Mouse (Mus musculus) liver, embryonic 12.5 days (tissue): ENCODE data around the gene Gm49395. TPM values are rescaled to one million over a fixed set of nuclear protein-coding genes. Genes with fewer than 3 reads are reported as not detected.

Experiments
- ATAC-seq: fragments of 200-750 bp; cut with Nextera tagmentation; 2 replicates; pipeline ENCODE4 v1.8.0; 2017; ENCODE audit warnings: moderate number of reproducible peaks, mild to moderate bottlenecking, moderate library complexity
- H3K27ac ChIP-seq: fragments of 300-500 bp; sonication (generic); 2 replicates; pipeline ENCODE4 v1.5.1; 2016; ENCODE audit warnings: mild to moderate bottlenecking
- H3K27me3 ChIP-seq: fragments of 300-500 bp; sonication (generic); replicated peaks from 2 replicates; pipeline ENCODE4 v1.6.1; 2016; ENCODE audit warnings: mild to moderate bottlenecking, moderate library complexity
- H3K36me3 ChIP-seq: fragments of 300-500 bp; sonication (generic); 2 replicates; pipeline ENCODE4 v1.6.1; 2016; ENCODE audit warnings: mild to moderate bottlenecking, moderate library complexity
- H3K4me1 ChIP-seq: fragments of 300-500 bp; sonication (generic); 2 replicates; pipeline ENCODE4 v1.6.1; 2016
- H3K4me2 ChIP-seq: fragments of 300-500 bp; sonication (generic); 2 replicates; pipeline ENCODE4 v1.6.1; 2016; ENCODE audit warnings: mild to moderate bottlenecking, moderate library complexity
- H3K4me3 ChIP-seq: fragments of 300-500 bp; sonication (generic); 2 replicates; pipeline ENCODE4 v1.5.1; 2016; ENCODE audit warnings: mild to moderate bottlenecking, moderate library complexity
- H3K9ac ChIP-seq: fragments of 300-500 bp; sonication (generic); 2 replicates; pipeline ENCODE4 v1.6.1; 2016; ENCODE audit warnings: mild to moderate bottlenecking, moderate library complexity
- H3K9me3 ChIP-seq: fragments of 300-500 bp; sonication (generic); replicated peaks from 2 replicates; pipeline ENCODE4 v1.6.1; 2016; ENCODE audit warnings: mild to moderate bottlenecking, moderate library complexity
- WGBS: fragments of 180-500 bp; shearing (Covaris S2); methylation state at CpG from one replicate; pipeline ENCODE4 v1.1.7; 2016; ENCODE audit not compliant: insufficient replicate concordance; 5-methylcytosine and 5-hydroxymethylcytosine counted together
- polyA plus RNA-seq: library from polyadenylated mRNA; unstranded; fragments of >200 nt; fragmentation: Nextera tagmentation; extraction: Ambion mirVana; gene quantifications from 2 replicates; pipeline ENCODE4 v1.2.1, GENCODE M21; 2016

Gm49395 gene
- polyA plus RNA-seq, 1 experiment from 2014 or later: 2.6 TPM

DNA sequence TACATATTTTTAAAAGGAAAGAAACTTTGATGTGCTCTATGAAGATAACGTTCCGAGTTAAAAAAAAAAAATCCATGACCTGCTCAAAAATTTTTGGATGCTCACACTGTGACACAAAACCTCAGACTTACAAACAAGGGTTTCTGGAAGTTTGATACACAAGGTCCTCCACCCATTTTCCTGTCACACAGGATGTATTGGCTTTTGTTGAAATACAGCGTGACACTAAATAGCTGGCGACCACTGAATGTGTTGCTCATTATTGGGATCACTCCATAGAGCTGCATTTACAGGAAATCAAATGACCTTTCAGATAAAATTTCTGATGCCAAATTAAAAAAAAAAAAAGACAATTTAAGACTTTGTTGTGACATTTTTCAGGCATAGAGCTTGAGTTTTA, 23.4 kb upstream of the Gm49395 start:
- no peaks in the 10 kb centered on the region for H3K27me3 ChIP-seq
- H3K4me2 ChIP-seq: no peak overlapping the region
- H3K27ac ChIP-seq: no peak overlapping the region
- H3K9ac ChIP-seq: no peak overlapping the region
- H3K4me3 ChIP-seq: no peak overlapping the region
- H3K9me3 ChIP-seq: no peaks in the 10 kb centered on the region
- no peaks in the 10 kb centered on the region for H3K4me1 ChIP-seq
- WGBS: 75% methylated on average over 4 of the region's 4 CpGs
- no peaks in the 10 kb centered on the region for H3K36me3 ChIP-seq
- no peak for ATAC-seq

DNA sequence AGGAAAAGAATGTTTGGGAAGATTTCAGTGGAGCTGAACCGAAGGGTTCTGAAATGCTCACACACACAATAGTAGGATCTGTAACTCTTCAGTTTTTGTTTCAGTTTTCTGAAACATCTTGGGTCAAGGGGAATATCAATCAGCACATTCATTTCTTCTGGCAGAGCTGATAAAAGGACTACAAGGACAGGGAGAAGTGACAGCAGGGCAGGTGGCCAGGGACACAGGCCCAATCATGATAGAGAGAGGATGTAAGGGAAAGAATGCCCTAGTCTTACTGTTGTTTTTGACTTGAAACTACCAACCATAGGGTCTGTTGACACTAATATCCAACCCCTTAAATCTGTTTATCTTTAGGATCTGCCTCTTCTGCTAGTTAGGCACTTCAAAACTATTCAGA, 22.8 kb upstream of the Gm49395 start:
- WGBS: 36% methylated on average over 1 of the region's 1 CpGs
- Histone ChIP-seq H3K4me1 (no peaks in the 10 kb centered on the region), H3K9me3 (no peaks in the 10 kb centered on the region), H3K27me3 (no peaks in the 10 kb centered on the region), H3K4me3 (no peak overlapping the region), H3K36me3 (no peaks in the 10 kb centered on the region), H3K27ac (no peak overlapping the region), H3K4me2 (no peak overlapping the region), H3K9ac (no peak overlapping the region)
- ATAC-seq: no peak

DNA sequence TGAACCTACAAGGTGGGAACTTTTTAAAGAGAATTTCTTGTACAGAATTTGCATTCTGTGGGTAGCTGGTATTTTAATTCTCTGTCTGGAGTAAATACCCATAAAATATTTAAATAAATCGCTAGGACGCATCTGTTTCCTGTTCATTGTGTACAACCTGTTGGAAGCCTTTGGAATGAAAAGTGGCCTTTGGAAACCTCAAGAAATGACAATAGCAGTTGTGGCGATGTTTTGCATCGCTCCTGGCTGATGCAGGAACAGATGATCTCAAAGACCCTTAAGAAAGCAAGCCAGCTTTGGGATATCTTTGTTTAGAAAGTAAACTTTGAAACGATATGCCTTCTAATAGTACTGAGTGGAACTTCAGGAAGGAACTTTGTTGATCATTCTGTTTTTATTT, 17.0 kb upstream of the Gm49395 start:
- Histone ChIP-seq H3K4me2 (no peak overlapping the region), H3K36me3 (no peaks in the 10 kb centered on the region), H3K27ac (no peak overlapping the region), H3K27me3 (no peaks in the 10 kb centered on the region), H3K4me1 (no peaks in the 10 kb centered on the region), H3K9ac (no peak overlapping the region), H3K4me3 (no peak overlapping the region), H3K9me3 (no peaks in the 10 kb centered on the region)
- WGBS: 58% methylated on average over 5 of the region's 5 CpGs
- ATAC-seq: no peak

DNA sequence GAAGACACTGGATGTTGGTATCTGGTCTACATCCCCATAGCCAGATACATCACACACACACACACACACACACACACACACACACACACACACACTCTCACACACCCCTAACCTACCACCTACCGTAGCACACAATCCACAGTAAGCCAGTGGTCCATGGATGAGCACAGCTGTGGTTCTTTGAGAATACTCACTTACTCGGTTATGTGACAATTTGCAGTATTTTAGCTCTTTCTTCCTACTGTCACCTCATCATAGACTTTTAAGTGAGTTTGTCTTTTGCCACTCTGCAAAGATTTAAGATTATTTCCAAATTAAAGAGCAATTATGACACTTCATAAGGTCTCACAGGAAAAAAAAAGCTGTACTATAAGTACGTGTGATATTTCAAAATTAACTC, 16.5 kb upstream of the Gm49395 start:
- Histone ChIP-seq H3K4me3 (no peak overlapping the region), H3K4me2 (no peak overlapping the region), H3K27ac (no peak overlapping the region), H3K9ac (no peak overlapping the region), H3K27me3 (no peaks in the 10 kb centered on the region), H3K36me3 (no peaks in the 10 kb centered on the region), H3K9me3 (no peaks in the 10 kb centered on the region), H3K4me1 (no peaks in the 10 kb centered on the region)
- WGBS: 63% methylated on average over 3 of the region's 3 CpGs
- no peak for ATAC-seq

DNA sequence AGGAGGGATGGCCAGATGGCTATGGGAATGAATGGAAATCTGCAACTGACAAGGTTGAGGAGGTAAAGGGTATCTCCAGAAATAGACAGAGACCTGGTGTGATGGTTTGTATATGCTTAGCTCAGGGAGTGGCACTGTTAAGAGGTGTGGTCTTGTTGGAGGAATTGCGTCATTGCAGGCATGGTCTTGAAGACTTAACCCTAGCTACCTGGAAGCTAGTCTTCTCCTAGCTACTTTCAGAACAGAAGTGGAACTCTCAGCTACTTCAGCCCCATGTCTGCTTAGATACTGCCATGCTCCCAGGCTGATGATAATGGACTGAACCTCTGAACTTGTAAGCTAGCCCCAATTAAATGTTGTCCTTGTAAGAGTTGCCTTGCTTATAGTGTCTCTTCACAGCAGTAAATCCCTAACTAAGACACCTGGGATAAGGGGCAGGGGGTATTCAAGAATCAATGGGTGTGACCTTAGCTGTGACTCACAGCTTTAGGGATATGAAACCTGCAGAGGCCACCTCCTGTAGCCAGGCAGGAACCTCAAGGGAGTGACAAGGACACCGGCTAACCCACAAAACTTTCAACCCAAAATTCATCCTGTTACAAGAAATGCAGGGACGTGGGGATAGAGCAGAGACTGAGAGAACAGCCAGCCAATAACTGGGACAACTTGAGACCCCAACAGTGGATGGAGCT, 15.4 kb upstream of the Gm49395 start:
- no peak overlapping the region for H3K27ac ChIP-seq
- H3K4me1 ChIP-seq: no peaks in the 10 kb centered on the region
- no peak for ATAC-seq
- WGBS: 56% methylated on average over 3 of the region's 3 CpGs
- no peaks in the 10 kb centered on the region for H3K36me3 ChIP-seq
- H3K9ac ChIP-seq: no peak overlapping the region
- H3K27me3 ChIP-seq: no peaks in the 10 kb centered on the region
- H3K4me3 ChIP-seq: no peak overlapping the region
- H3K9me3 ChIP-seq: no peaks in the 10 kb centered on the region
- no peak overlapping the region for H3K4me2 ChIP-seq

DNA sequence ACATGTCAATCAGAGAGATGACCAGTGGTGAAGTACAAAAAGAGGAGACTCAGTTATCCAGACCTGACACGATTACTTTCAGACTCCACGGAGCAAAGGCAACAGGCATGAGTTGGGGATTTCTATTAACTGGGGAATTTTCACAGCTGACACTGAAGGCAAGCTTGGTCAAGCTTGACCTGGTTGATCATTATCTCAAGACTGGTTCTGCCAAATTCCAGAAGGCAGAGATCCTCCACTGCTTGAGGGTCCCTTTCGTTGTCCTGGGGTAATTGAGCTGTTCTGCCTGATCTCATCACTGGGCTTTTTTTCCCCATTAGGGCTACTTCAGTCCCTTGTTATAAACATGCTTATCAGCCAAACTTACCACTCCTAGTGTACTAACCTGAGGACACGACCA, 7.9 kb upstream of the Gm49395 start:
- 61% methylated on average over 4 of the region's 4 CpGs for WGBS
- no peak overlapping the region for H3K4me3 ChIP-seq
- H3K4me2 ChIP-seq: no peak overlapping the region
- no peak overlapping the region for H3K27ac ChIP-seq
- no peak overlapping the region for H3K9ac ChIP-seq
- no peaks in the 10 kb centered on the region for H3K27me3 ChIP-seq
- no peaks in the 10 kb centered on the region for H3K4me1 ChIP-seq
- no peaks in the 10 kb centered on the region for H3K9me3 ChIP-seq
- no peak for ATAC-seq
- no peaks in the 10 kb centered on the region for H3K36me3 ChIP-seq

DNA sequence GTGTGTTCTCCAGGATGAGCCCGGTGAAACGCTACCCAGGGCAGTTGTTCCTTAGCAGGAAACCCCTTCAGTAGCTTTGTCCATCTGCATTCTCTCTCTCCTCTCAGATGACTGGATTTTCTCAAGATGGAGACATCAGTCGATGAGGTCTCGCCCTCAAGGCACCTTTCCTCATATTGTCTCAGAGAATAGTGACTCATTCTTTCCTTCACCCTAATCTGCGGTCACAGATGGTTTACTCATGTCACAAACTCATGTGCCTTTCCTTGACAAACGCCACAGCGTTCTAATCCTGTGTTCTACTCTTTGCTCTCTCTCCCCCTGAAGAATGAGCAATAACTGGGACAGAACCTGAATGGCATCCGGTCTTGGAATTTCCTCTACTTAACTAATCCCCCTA, 5.7 kb upstream of the Gm49395 start:
- no peak overlapping the region for H3K4me2 ChIP-seq
- WGBS: 56% methylated on average over 8 of the region's 8 CpGs
- no peaks in the 10 kb centered on the region for H3K4me1 ChIP-seq

DNA sequence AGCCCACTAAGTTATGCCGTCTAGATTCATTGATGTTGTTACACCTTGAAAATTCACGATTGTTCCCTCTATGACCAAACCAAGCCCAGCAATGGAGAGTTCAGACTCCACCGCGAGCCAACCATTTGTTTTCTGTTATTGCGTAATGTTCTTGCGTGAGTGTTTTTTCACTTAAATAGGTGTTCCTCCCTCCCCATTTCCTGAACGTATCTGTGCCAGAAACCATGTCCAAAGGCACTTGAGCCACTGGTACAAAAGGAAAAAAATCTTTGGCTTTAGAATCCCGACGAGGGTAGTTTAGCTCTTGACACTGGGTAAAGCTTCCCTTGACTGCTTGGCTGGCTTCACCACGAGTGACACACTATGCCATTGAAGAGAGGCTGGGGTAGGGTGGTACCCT, 4.5 kb upstream of the Gm49395 start:
- H3K4me1 ChIP-seq: no peaks in the 10 kb centered on the region
- no peak overlapping the region for H3K4me2 ChIP-seq
- no peaks in the 10 kb centered on the region for H3K9me3 ChIP-seq
- no peak overlapping the region for H3K9ac ChIP-seq
- no peaks in the 10 kb centered on the region for H3K36me3 ChIP-seq
- H3K27me3 ChIP-seq: peaks cover 17% of the 10 kb centered on the region
- WGBS: 68% methylated on average over 10 of the region's 10 CpGs
- no peak overlapping the region for H3K4me3 ChIP-seq
- no peak for ATAC-seq
- no peak overlapping the region for H3K27ac ChIP-seq

More for the DNA sequence above, 5.7 kb upstream of the Gm49395 start:
- no peak overlapping the region for H3K27ac ChIP-seq
- H3K9ac ChIP-seq: no peak overlapping the region
- no peak overlapping the region for H3K4me3 ChIP-seq
- no peaks in the 10 kb centered on the region for H3K36me3 ChIP-seq
- no peak for ATAC-seq
- H3K9me3 ChIP-seq: no peaks in the 10 kb centered on the region
- H3K27me3 ChIP-seq: peaks cover 6% of the 10 kb centered on the region; the same call in 1 of the 2 replicates

DNA sequence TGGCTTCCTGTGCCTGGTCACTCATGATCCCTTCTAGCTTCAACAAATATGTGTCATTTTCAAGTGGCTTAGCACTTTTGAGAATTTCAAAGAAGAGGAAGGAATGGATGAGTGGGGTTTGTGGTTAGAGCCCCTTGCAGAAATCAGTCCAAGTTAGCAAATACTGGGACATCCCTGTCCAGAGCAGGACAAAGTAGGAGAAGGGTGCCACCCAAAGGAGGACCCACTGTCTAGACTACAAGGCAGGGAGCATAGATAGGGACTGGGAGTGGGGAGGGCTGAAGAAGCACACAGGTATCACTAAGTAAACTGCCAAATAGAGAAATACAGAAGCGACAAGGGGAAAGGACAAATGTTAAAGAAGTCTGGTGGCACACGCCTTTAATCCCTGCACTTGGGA, 1.0 kb upstream of the Gm49395 start:
- H3K27me3 ChIP-seq: peaks cover 37% of the 10 kb centered on the region
- H3K4me1 ChIP-seq: no peaks in the 10 kb centered on the region
- H3K4me3 ChIP-seq: no peak overlapping the region
- H3K4me2 ChIP-seq: no peak overlapping the region
- no peak for ATAC-seq
- H3K9ac ChIP-seq: no peak overlapping the region
- 57% methylated on average over 2 of the region's 2 CpGs for WGBS
- H3K36me3 ChIP-seq: no peaks in the 10 kb centered on the region
- no peaks in the 10 kb centered on the region for H3K9me3 ChIP-seq
- H3K27ac ChIP-seq: no peak overlapping the region

DNA sequence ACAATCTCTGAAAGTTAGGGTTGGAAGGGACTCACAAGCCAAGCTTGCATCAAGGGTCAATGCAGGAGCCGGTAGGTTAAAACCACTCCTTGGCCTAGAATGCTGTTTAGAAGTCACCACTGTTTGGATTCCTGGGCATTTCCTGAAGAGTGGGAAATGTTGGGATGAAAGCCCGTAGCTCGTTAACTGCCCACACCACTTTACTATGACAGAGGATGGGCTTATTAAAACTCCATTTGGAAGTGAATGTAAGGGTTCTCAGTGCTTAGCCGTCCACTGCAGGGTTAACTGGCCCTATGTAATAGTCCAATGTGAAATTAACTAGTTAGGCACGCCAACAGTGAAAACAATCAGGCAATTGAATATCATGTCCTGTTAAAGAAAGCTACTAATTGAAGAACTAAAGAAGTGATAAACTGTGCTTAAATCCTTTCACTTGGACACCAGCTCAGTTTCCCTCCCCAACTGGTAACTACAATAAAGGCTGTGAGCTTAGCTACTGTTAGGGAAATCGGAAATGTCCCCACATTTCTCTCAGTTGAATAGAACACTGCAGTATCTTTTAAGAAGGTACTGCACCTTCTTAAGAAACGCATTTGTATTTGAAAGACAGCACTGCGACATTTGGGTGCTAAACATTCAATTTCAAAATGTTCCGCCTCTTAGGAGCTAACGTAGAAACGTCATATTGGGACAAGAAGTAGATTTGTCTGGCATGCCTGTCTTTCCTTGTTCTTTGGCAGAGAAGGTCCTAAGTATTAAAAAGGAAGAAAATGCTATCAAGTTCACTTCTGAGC, 1.1 kb downstream of the Gm49395 start:
- Histone ChIP-seq H3K4me1 (no peaks in the 10 kb centered on the region), H3K9ac (no peak overlapping the region), H3K4me2 (peak overlapping the region; percentile 61), H3K27me3 (peaks cover 37% of the 10 kb centered on the region), H3K36me3 (no peaks in the 10 kb centered on the region), H3K9me3 (no peaks in the 10 kb centered on the region), H3K4me3 (peak overlapping the region; percentile 51), H3K27ac (no peak overlapping the region)
- 54% methylated on average over 11 of the region's 11 CpGs for WGBS
- no peak for ATAC-seq

DNA sequence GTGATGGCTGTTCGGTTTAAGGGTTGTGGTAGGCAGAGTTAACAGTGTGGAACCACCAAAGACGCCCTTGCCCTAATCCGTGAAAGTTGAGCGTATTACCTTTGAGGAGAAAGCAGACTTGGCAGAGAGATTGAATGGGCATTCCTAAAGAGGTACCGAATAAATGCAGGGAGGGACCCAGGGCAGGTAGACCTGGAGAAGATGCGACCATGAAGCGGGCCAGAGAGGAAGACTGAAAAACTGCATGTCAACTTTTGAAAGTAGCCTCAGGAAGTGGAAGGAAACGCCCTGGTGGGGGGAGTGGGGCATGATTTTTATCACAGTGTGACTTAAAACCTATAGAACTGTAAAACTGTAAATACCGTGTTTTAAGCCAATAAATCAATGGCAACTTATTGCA, 2.3 kb downstream of the Gm49395 start:
- Histone ChIP-seq H3K36me3 (no peaks in the 10 kb centered on the region), H3K27me3 (peaks cover 37% of the 10 kb centered on the region), H3K4me3 (no peak overlapping the region), H3K27ac (no peak overlapping the region), H3K4me2 (no peak overlapping the region), H3K4me1 (no peaks in the 10 kb centered on the region), H3K9me3 (no peaks in the 10 kb centered on the region), H3K9ac (no peak overlapping the region)
- WGBS: 58% methylated on average over 9 of the region's 9 CpGs
- ATAC-seq: no peak

DNA sequence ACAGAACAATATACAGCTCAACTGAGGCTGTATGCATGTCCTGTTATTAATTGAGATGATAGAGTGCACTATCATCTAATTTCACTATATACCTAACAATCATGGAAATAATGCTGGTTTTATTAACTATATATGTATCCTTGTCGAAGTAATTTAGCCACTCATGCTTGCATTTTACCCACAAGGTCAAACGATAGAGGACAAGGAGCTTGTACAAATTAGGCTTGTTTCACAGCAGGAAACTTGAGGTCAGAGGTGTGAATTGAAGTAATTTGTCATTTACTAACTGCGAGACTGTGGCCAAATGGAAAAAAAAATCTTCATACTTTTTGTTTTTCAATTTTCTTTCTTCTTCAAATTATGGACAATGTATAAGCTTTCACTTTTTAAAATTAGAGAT, 3.5 kb downstream of the Gm49395 start:
- Histone ChIP-seq H3K4me1 (no peaks in the 10 kb centered on the region), H3K36me3 (no peaks in the 10 kb centered on the region), H3K9ac (no peak overlapping the region), H3K27ac (no peak overlapping the region), H3K4me3 (no peak overlapping the region), H3K4me2 (no peak overlapping the region), H3K27me3 (peaks cover 37% of the 10 kb centered on the region), H3K9me3 (no peaks in the 10 kb centered on the region)
- no peak for ATAC-seq
- 58% methylated on average over 3 of the region's 3 CpGs for WGBS
